9 mouse cellular contexts compared by ENCODE assay signal in the genomic region with DNA sequence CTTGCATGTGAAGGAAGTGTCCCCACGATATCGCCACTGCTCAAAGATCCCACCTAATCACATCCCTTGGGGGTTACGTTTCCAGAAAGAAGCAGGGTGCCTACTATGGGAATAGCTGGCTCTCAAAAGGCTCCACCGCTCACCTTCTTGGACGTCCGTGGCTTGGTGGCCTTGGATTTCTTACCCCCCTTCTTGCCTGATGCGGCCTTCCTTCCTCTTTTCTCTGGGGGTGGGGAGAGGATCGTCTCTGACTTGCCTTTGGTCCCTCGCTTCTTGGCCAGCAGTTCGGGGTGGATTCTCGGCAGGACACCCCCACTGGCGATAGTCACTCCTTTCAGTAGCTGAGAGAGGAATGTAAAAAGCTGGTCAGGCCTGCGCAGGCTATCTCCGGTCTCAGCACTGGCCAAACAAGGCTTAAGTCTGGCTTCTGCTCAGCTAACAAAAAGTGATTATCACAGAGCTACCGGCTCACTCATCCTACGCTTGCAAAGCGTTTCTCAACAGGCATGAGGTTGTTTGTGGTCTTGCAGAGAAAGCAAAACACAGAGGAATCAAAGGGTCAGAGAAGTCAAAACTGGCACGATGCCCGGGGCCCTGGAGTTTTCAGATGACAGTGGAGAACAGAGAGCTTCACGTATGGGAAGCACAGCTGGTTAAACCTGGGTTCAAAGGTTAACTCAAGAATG. TPM values are rescaled to one million over a fixed set of nuclear protein-coding genes. Genes with fewer than 3 reads are reported as not detected.
DNase-seq lines count a peak whose midpoint lies in the region; ATAC-seq lines count a peak whose summit lies in the region.
"Had no signal": no experiment of that assay in that cellular context is flagged by ENCODE, and none has a peak within 500 bp of the region (broad histone marks: within the 10 kb centered on the region; RNA-seq: fewer than 3 reads in every experiment).

No protein-coding gene starts in this region.

- H3K4me1 ChIP-seq in heart, embryonic 15.5 days (replicated peaks) = peaks cover 9% of the 10 kb centered on the region
- H3K4me1 ChIP-seq in heart, embryonic 10.5 days = no peaks in the 10 kb centered on the region
- no peaks in the 10 kb centered on the region for H3K4me1 ChIP-seq in forebrain, embryonic 12.5 days
- H3K4me1 ChIP-seq: limb, embryonic 15.5 days had no signal

- no peak for DNase-seq in heart, embryonic 10.5 days (ENCODE audit: low spot score)
- DNase-seq in adipocyte (ENCODE audit: low spot score) = peak; percentile 25
- DNase-seq in kidney, adult 8-10 months = peak; percentile 85 to 87
- peak; percentile 53 for DNase-seq in lung, postnatal 14 days
- no peak for DNase-seq in frontal cortex, postnatal 36 days (ENCODE audit: low spot score in 2 of 2)
- no peak for DNase-seq in cerebellum, postnatal 25 days

- no peaks in the 10 kb centered on the region for H3K9me3 ChIP-seq in heart, embryonic 15.5 days (replicated peaks)
- H3K9me3 ChIP-seq in heart, embryonic 10.5 days = no peaks in the 10 kb centered on the region
- H3K9me3 ChIP-seq in forebrain, embryonic 12.5 days = no peaks in the 10 kb centered on the region
- H3K9me3 ChIP-seq: limb, embryonic 15.5 days had no signal

- H3K36me3 ChIP-seq in heart, embryonic 15.5 days = peaks cover 27% of the 10 kb centered on the region; the same call in 1 of the 2 replicates
- peaks cover 93% of the 10 kb centered on the region for H3K36me3 ChIP-seq in heart, embryonic 10.5 days
- peaks cover 94% of the 10 kb centered on the region for H3K36me3 ChIP-seq in forebrain, embryonic 12.5 days (replicated peaks)

- peak; percentile 60 for ATAC-seq in heart, embryonic 15.5 days (replicated peaks; ENCODE audit: insufficient number of reproducible peaks, insufficient read depth, low FRiP score, low read depth)
- ATAC-seq in forebrain, embryonic 12.5 days (ENCODE audit: low FRiP score) = no peak

- no peak overlapping the region for H3K4me2 ChIP-seq in heart, embryonic 15.5 days
- no peak overlapping the region for H3K4me2 ChIP-seq in forebrain, embryonic 12.5 days
- H3K4me2 ChIP-seq: limb, embryonic 15.5 days had no signal

- H3K27me3 ChIP-seq in heart, embryonic 15.5 days = no peaks in the 10 kb centered on the region
- H3K27me3 ChIP-seq in heart, embryonic 10.5 days (ENCODE audit: insufficient read depth, poor library complexity, severe bottlenecking) = no peaks in the 10 kb centered on the region
- no peaks in the 10 kb centered on the region for H3K27me3 ChIP-seq in forebrain, embryonic 12.5 days
- H3K27me3 ChIP-seq: limb, embryonic 15.5 days had no signal

- H3K9ac ChIP-seq in heart, embryonic 15.5 days = no peak overlapping the region
- no peak overlapping the region for H3K9ac ChIP-seq in forebrain, embryonic 12.5 days
- H3K9ac ChIP-seq: limb, embryonic 15.5 days had no signal

- H3K4me3 ChIP-seq in heart, embryonic 15.5 days = no peak overlapping the region
- H3K4me3 ChIP-seq in heart, embryonic 10.5 days = no peak overlapping the region
- H3K4me3 ChIP-seq in forebrain, embryonic 12.5 days (replicated peaks) = no peak overlapping the region
- H3K4me3 ChIP-seq: limb, embryonic 15.5 days had no signal

- 61% methylated on average over 20 of the region's 20 CpGs for WGBS in heart, embryonic 15.5 days
- WGBS in heart, embryonic 10.5 days = 83% methylated on average over 20 of the region's 20 CpGs
- 91% methylated on average over 20 of the region's 20 CpGs for WGBS in forebrain, embryonic 12.5 days

- peak overlapping the region; percentile 72 for H3K27ac ChIP-seq in heart, embryonic 15.5 days
- H3K27ac ChIP-seq in heart, embryonic 10.5 days = no peak overlapping the region
- H3K27ac ChIP-seq in forebrain, embryonic 12.5 days = no peak overlapping the region
- H3K27ac ChIP-seq: limb, embryonic 15.5 days had no signal

RNA-seq across cellular contexts. Expression of a gene that starts 32.3 kb away (rescaled TPM):
- polyA plus RNA-seq in heart, embryonic 15.5 days (2015; fragmentation: Nextera tagmentation; extraction: Ambion mirVana) = 42.8 and 57.8 TPM in 2 replicates
- 80.4 and 148 TPM in 2 replicates for polyA plus RNA-seq in heart, embryonic 10.5 days (2016; fragmentation: Nextera tagmentation; extraction: Ambion mirVana)
- 362 and 384 TPM in 2 replicates for polyA plus RNA-seq in forebrain, embryonic 12.5 days (2016; fragmentation: Nextera tagmentation; extraction: Ambion mirVana)

RNA-seq across cellular contexts. Expression of a gene that starts 36.6 kb away (rescaled TPM):
- 22.0 and 25.7 TPM in 2 replicates for polyA plus RNA-seq in heart, embryonic 15.5 days (2015; fragmentation: Nextera tagmentation; extraction: Ambion mirVana)
- polyA plus RNA-seq in heart, embryonic 10.5 days (2016; fragmentation: Nextera tagmentation; extraction: Ambion mirVana) = 13.1 and 23.0 TPM in 2 replicates
- 5.8 and 6.1 TPM in 2 replicates for polyA plus RNA-seq in forebrain, embryonic 12.5 days (2016; fragmentation: Nextera tagmentation; extraction: Ambion mirVana)

RNA-seq across cellular contexts. Expression of a gene that starts 56.4 kb away (rescaled TPM):
- 21.5 and 30.5 TPM in 2 replicates for polyA plus RNA-seq in heart, embryonic 15.5 days (2015; fragmentation: Nextera tagmentation; extraction: Ambion mirVana)
- polyA plus RNA-seq in heart, embryonic 10.5 days (2016; fragmentation: Nextera tagmentation; extraction: Ambion mirVana) = 26.8 and 39.2 TPM in 2 replicates
- polyA plus RNA-seq in forebrain, embryonic 12.5 days (2016; fragmentation: Nextera tagmentation; extraction: Ambion mirVana) = 28.4 and 28.9 TPM in 2 replicates

Comparison
In these comparisons a context has a peak if more than half of its experiments do, and no peak if none do; other contexts are left out.
1. DNase-seq: peak in adipocyte (single experiment), kidney, adult 8-10 months (2 of 2) and lung, postnatal 14 days (single experiment); none in heart, embryonic 10.5 days (single experiment), frontal cortex, postnatal 36 days (0 of 2) and cerebellum, postnatal 25 days (0 of 2).